Mouse (Mus musculus) liver, postnatal 0 days (tissue): ENCODE data around the gene Serhl.

ENCODE experiments used
- CTCF ChIP-seq: sonication (generic); IDR thresholded peaks from 2 replicates; pipeline ENCODE4 v1.5.1; 2016; ENCODE audit warnings: antibody characterized with exemption, low read depth
- EP300 ChIP-seq: IDR thresholded peaks from 2 replicates; pipeline ENCODE4 v1.6.1; 2016; ENCODE audit warnings: antibody characterized with exemption, low read depth, mild to moderate bottlenecking

DNA sequence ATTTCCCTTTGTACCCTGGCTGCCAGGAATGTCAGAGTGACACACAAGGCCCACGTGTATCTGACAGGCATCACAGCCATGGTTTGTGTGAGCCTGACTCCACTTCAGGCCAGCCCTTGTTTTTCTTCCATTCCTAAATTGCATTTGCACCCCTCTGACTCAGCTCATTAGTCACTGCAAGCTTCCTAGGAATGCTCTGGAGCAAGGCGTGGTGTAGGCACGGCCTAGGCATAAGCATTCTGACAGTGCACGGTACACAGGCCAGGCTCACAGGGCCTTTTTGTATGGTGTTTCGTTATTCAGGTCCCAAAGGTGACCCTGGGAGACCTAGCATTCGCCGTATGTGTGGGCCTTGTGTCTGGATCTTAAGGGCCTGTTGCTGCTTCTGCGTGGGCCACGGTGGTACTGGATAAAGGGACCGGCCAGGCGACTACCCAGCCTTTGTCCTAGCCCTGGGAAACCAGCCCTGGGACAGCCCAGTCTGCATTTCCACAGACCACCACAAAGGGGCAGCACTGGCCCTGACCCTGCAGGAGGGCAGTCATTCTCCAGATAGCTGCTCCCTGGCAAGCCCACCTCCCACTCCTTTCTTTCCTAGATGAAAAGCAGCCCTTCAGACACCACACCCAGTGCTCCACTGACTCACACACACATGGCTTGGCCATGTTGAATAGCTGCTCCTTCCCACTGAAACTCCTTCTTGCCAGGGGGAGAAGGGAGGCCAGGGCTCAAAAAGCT, 67.8 kb downstream of the Serhl start:
- TF ChIP-seq CTCF (peak; percentile 88), EP300 (no peak)
